Mouse (Mus musculus): ENCODE results near the gene Arl2. TPM values are rescaled to one million over a fixed set of nuclear protein-coding genes. Genes with fewer than 3 reads are reported as not detected.
A peak's percentile ranks its signal among the peaks of the same experiment; 100 is the strongest.
"Not testable (repeated sequence)": the region's sequence is repeated elsewhere in the genome, so short reads cannot be mapped to it uniquely, and the experiment has no call there.

Gene Arl2
- total and polyA plus RNA-seq, 2 experiments from 2014 or later = 123 to 159 TPM

DNA sequence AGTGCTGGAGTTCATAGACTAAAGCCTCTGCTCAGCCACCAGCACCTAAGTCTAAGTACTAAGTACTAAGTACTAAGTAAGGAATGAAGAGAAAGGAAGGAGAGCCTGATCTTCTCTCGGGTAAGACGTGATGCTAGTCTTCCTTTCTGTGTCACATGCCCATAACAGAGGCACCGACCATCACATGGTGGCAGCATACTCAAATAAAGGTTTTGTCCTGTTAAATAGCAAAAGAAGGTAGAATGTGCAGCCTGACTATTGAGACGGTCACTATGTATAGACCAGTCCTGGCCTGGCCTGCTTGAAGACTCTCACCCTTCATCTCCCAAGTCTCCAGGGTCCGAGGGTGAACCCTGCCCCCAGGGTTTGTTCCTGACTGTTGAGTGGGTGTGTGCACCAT is 3.5 kb upstream of the Arl2 start:
- no peak for DNase-seq (ENCODE audit: low spot score)
- Histone ChIP-seq H3K4me3 (ENCODE audit: low read depth, low read length) (no peak overlapping the region), H3K36me3 (ENCODE audit: insufficient read depth, low read length) (no peaks in the 10 kb centered on the region), H3K27ac (ENCODE audit: low read depth, low read length) (no peak overlapping the region), H3K27me3 (ENCODE audit: insufficient read depth, low read length) (no peaks in the 10 kb centered on the region), H3K9me3 (ENCODE audit: low read length) (no peaks in the 10 kb centered on the region), H3K4me1 (ENCODE audit: insufficient read depth, low read length) (peaks cover 4% of the 10 kb centered on the region), H3K4me2 (ENCODE audit: low read depth, low read length, poor library complexity, severe bottlenecking) (no peak overlapping the region), H3K9ac (replicated peaks; ENCODE audit: low read length, poor library complexity, severe bottlenecking) (no peak overlapping the region)
- 77% methylated on average over 5 of the region's 5 CpGs for WGBS
- no peak; the same call in 1 of the 2 replicates for TF ChIP-seq CTCF (IDR thresholded peaks at IDR 0.05)
- ATAC-seq (ENCODE audit: low FRiP score) = no peak

DNA sequence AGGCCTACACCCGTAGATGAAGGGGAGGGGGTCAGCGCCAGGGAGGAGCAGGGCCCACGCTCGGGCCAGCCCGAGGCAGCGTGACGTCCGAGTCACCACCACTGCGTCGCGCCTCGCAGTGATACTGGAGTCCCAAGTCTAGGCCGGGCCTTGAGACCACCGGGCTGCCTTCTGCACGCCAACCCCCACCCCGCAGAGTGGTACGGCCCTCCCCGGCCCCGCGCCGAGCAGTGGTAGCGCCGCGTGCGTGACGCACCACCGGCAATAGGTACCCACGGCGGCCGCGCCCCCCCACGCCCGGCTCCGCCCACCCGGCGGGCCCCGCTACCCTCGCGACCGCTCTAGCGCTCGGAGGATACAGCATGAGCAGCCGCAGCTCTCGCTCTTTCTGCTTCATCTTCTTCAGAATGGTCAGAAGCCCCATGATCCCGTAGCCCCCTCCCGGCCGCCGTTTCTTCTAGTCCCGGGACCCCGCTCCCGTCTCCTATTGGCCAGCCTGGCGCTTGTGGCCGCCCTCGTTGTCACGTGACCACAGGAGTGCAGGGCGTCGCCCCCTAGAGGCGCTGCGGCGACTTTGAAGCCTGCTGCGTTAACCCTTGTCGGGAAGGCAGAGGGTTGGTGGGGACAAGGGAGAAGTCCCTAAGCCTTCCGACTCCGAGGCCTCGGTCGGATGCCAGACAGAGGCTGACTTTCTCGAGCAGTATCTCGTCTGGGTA is 512 bp downstream of the Arl2 start, which contains the start of gene Batf2:
Batf2 (plus strand) TSS at position 306 of the 716 bp plus-strand sequence.
- Histone ChIP-seq H3K4me3 (ENCODE audit: low read depth, low read length) (peak within 1 kb of the TSS; percentile 54), H3K36me3 (ENCODE audit: insufficient read depth, low read length) (peaks cover 14% of the 10 kb centered on the region), H3K27ac (ENCODE audit: low read depth, low read length) (peak within 1 kb of the TSS; percentile 96), H3K27me3 (ENCODE audit: insufficient read depth, low read length) (no peaks in the 10 kb centered on the region), H3K4me1 (ENCODE audit: insufficient read depth, low read length) (peaks cover 10% of the 10 kb centered on the region), H3K9me3 (ENCODE audit: low read length) (no peaks in the 10 kb centered on the region), H3K4me2 (ENCODE audit: low read depth, low read length, poor library complexity, severe bottlenecking) (peak within 1 kb of the TSS; percentile 55), H3K9ac (replicated peaks; ENCODE audit: low read length, poor library complexity, severe bottlenecking) (peak within 1 kb of the TSS; percentile 75)
- DNase-seq (ENCODE audit: low spot score) = peak; percentile 98
- WGBS = under 1% methylated on average over 61 of the region's 68 CpGs
- peak; percentile 81 for TF ChIP-seq CTCF (IDR thresholded peaks at IDR 0.05)
- peak; percentile 93 for ATAC-seq (ENCODE audit: low FRiP score)

DNA sequence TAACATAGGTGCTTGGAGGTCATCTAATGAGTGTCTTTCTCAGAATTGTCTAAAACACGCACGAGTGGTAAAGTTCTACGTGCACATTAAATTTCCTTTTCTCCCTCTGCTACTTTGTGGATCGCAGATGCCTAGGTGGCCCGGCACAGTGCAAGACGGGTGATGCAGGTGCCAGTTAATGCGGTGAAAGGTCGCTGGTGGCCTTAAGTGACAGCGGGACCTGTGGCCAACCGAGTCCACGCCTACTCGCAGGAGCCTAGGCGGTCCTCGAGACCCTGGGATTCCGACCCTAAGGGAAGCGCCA is 1.0 kb downstream of the Arl2 start:
- H3K4me1 ChIP-seq (ENCODE audit: insufficient read depth, low read length) = peaks cover 10% of the 10 kb centered on the region
- peak overlapping the region; percentile 96 for H3K27ac ChIP-seq (ENCODE audit: low read depth, low read length)
- no peaks in the 10 kb centered on the region for H3K27me3 ChIP-seq (ENCODE audit: insufficient read depth, low read length)
- no peaks in the 10 kb centered on the region for H3K9me3 ChIP-seq (ENCODE audit: low read length)
- peak overlapping the region; percentile 55 for H3K4me2 ChIP-seq (ENCODE audit: low read depth, low read length, poor library complexity, severe bottlenecking)
- H3K9ac ChIP-seq (replicated peaks; ENCODE audit: low read length, poor library complexity, severe bottlenecking) = peak overlapping the region; percentile 75
- peaks cover 18% of the 10 kb centered on the region for H3K36me3 ChIP-seq (ENCODE audit: insufficient read depth, low read length)
- WGBS = 7% methylated on average over 16 of the region's 16 CpGs
- DNase-seq (ENCODE audit: low spot score) (no peak), ATAC-seq (ENCODE audit: low FRiP score) (no peak)
- peak overlapping the region; percentile 54 for H3K4me3 ChIP-seq (ENCODE audit: low read depth, low read length)
- TF ChIP-seq CTCF (IDR thresholded peaks at IDR 0.05) = no peak

DNA sequence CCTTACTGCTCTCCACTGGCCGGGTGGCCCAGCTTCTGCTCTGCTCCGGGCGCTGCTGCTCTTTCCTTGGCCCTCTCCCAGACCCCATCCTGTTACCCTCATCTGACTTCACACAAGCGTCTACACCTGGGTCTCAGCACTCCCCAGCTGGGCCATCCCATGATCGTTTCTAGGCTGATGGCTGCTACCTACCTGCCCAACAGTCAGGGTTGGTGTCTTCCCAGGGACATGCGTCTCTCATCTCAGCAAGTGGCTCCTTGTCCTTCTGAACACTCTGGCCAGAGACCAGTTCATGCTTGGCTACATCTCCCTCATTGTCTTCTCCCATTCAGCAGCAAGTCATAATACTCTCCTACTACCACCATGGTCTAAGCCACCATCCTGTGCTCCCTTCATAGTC is 1.6 kb downstream of the Arl2 start:
- H3K36me3 ChIP-seq (ENCODE audit: insufficient read depth, low read length) = peaks cover 24% of the 10 kb centered on the region
- peak overlapping the region; percentile 54 for H3K4me3 ChIP-seq (ENCODE audit: low read depth, low read length)
- no peaks in the 10 kb centered on the region for H3K27me3 ChIP-seq (ENCODE audit: insufficient read depth, low read length)
- H3K27ac ChIP-seq (ENCODE audit: low read depth, low read length) = peak overlapping the region; percentile 96
- DNase-seq (ENCODE audit: low spot score) (no peak), ATAC-seq (ENCODE audit: low FRiP score) (no peak)
- H3K9me3 ChIP-seq (ENCODE audit: low read length) = no peaks in the 10 kb centered on the region
- peak overlapping the region; percentile 75; the same call in 1 of the 2 replicates for H3K9ac ChIP-seq (replicated peaks; ENCODE audit: low read length, poor library complexity, severe bottlenecking)
- peak overlapping the region; percentile 55 for H3K4me2 ChIP-seq (ENCODE audit: low read depth, low read length, poor library complexity, severe bottlenecking)
- peaks cover 10% of the 10 kb centered on the region for H3K4me1 ChIP-seq (ENCODE audit: insufficient read depth, low read length)
- TF ChIP-seq CTCF (IDR thresholded peaks at IDR 0.05) = no peak
- WGBS = 92% methylated on average over 6 of the region's 6 CpGs

DNA sequence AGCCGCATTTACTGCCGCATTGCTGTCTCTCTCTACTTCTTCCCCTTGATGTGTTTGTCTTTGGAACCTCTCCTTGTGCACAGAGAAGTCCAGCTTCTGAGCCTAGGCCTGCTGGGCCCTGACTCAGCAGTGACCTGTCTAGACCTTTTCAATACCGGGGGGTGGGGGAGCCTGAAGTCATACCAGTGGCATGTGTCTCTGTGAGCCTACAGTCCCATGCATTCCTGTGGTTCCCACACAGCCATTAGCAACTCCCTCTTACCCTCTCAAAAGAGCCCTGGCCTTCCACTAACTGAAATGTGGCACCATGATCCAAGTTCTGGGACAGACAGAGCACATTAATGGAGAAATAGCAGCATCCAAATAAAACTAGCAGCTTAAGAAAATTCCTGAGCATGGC is 5.0 kb downstream of the Arl2 start:
- H3K9me3 ChIP-seq (ENCODE audit: low read length) = no peaks in the 10 kb centered on the region
- H3K27ac ChIP-seq (ENCODE audit: low read depth, low read length) = no peak overlapping the region
- no peak for TF ChIP-seq CTCF (IDR thresholded peaks at IDR 0.05)
- peaks cover 10% of the 10 kb centered on the region for H3K4me1 ChIP-seq (ENCODE audit: insufficient read depth, low read length)
- no peak overlapping the region for H3K9ac ChIP-seq (replicated peaks; ENCODE audit: low read length, poor library complexity, severe bottlenecking)
- H3K36me3 ChIP-seq (ENCODE audit: insufficient read depth, low read length) = peaks cover 31% of the 10 kb centered on the region
- no peaks in the 10 kb centered on the region for H3K27me3 ChIP-seq (ENCODE audit: insufficient read depth, low read length)
- DNase-seq (ENCODE audit: low spot score) (no peak), ATAC-seq (ENCODE audit: low FRiP score) (no peak)
- 89% methylated on average over 3 of the region's 3 CpGs for WGBS
- no peak overlapping the region for H3K4me2 ChIP-seq (ENCODE audit: low read depth, low read length, poor library complexity, severe bottlenecking)
- H3K4me3 ChIP-seq (ENCODE audit: low read depth, low read length) = no peak overlapping the region

DNA sequence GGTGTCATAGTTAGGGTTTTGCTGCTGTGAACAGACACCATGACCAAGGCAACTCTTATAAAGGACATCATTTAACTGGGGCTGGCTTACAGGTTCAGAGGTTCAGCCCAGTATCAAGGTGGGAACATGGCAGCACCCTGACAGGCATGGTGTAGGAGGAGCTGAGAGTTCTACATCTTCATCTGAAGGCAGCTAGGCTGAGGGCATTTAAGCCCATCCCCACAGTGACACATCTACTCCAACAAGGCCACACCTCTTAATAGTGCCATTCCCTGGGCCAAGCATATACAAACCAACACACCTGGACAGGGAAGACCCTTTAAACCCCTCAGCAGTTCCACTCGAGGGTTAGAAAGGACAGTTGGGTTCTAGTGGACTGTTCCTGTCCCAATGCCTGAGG is 8.2 kb downstream of the Arl2 start:
- not testable (repeated sequence) for H3K9me3 ChIP-seq (ENCODE audit: low read length); H3K27ac ChIP-seq (ENCODE audit: low read depth, low read length); H3K9ac ChIP-seq (replicated peaks; ENCODE audit: low read length, poor library complexity, severe bottlenecking); H3K27me3 ChIP-seq (ENCODE audit: insufficient read depth, low read length); H3K4me3 ChIP-seq (ENCODE audit: low read depth, low read length); DNase-seq (ENCODE audit: low spot score); H3K4me1 ChIP-seq (ENCODE audit: insufficient read depth, low read length); H3K4me2 ChIP-seq (ENCODE audit: low read depth, low read length, poor library complexity, severe bottlenecking); ATAC-seq (ENCODE audit: low FRiP score)
- WGBS = 55% methylated on average over 1 of the region's 1 CpGs
- H3K36me3 ChIP-seq (ENCODE audit: insufficient read depth, low read length) = peaks cover 31% of the 10 kb centered on the region
